Mouse (Mus musculus): ENCODE data around the gene Fhod1. TPM values are rescaled to one million over a fixed set of nuclear protein-coding genes. Genes with fewer than 3 reads are reported as not detected.

Fhod1 gene
- polyA plus RNA-seq, 1 experiment = 19.0 TPM

GRCm38 (mm10) chr8:105355179-105356024, 7.6 kb upstream of the Fhod1 start:
- Histone ChIP-seq H3K36me3 (ENCODE audit: control insufficient read depth, insufficient read depth) (no peaks in the 10 kb centered on the region), H3ac (ENCODE audit: control insufficient read depth, insufficient read length) (no peak overlapping the region), H3K27me3 (ENCODE audit: control insufficient read depth, insufficient read depth, insufficient read length) (no peaks in the 10 kb centered on the region), H3K4me2 (ENCODE audit: low read depth) (no peak overlapping the region), H3K4me3 (no peak overlapping the region), H3K79me2 (ENCODE audit: control insufficient read depth, insufficient read depth) (peaks cover 5% of the 10 kb centered on the region)
- TF ChIP-seq REST (IDR thresholded peaks at IDR 0.05; ENCODE audit: insufficient read depth, insufficient read length) (no peak), MAX (IDR thresholded peaks at IDR 0.05; ENCODE audit: low read depth) (no peak), POLR2AphosphoS2 (IDR thresholded peaks at IDR 0.05; ENCODE audit: insufficient read length, low read depth) (no peak), TCF12 (IDR thresholded peaks at IDR 0.05; ENCODE audit: insufficient read depth, poor library complexity, severe bottlenecking) (no peak), POLR2A (IDR thresholded peaks at IDR 0.05; ENCODE audit: insufficient read length, low read depth) (no peak), SRF (IDR thresholded peaks at IDR 0.05; ENCODE audit: control insufficient read depth, insufficient read length, low read depth) (no peak), USF1 (IDR thresholded peaks at IDR 0.05; ENCODE audit: low read depth) (no peak), MYOG (IDR thresholded peaks at IDR 0.05; ENCODE audit: control insufficient read depth in 1 of 3, insufficient read depth in 1 of 3, insufficient read length in 2 of 3, low read depth in 2 of 3) (no peak), CEBPB (IDR thresholded peaks at IDR 0.05; ENCODE audit: insufficient read depth, poor library complexity, severe bottlenecking) (no peak), MYOD1 (IDR thresholded peaks at IDR 0.05; ENCODE audit: control insufficient read depth in 1 of 3, insufficient read length in 2 of 3, low read depth in 2 of 3) (no peak), E2F4 (IDR thresholded peaks at IDR 0.05; ENCODE audit: insufficient read depth) (no peak)

- H3K4me2 ChIP-seq (ENCODE audit: low read depth) = no peak overlapping the region
- H3K79me2 ChIP-seq (ENCODE audit: control insufficient read depth, insufficient read depth) = peaks cover 5% of the 10 kb centered on the region
- H3ac ChIP-seq (ENCODE audit: control insufficient read depth, insufficient read length) = no peak overlapping the region
- H3K4me3 ChIP-seq = no peak overlapping the region
- TF ChIP-seq TCF12 (IDR thresholded peaks at IDR 0.05; ENCODE audit: insufficient read depth, poor library complexity, severe bottlenecking) (no peak), MAX (IDR thresholded peaks at IDR 0.05; ENCODE audit: low read depth) (no peak), REST (IDR thresholded peaks at IDR 0.05; ENCODE audit: insufficient read depth, insufficient read length) (no peak), MYOD1 (IDR thresholded peaks at IDR 0.05; ENCODE audit: control insufficient read depth in 1 of 3, insufficient read length in 2 of 3, low read depth in 2 of 3) (no peak), POLR2AphosphoS2 (IDR thresholded peaks at IDR 0.05; ENCODE audit: insufficient read length, low read depth) (no peak), TCF3 (IDR thresholded peaks at IDR 0.05; ENCODE audit: insufficient read length, low read depth) (no peak), MYOG (IDR thresholded peaks at IDR 0.05; ENCODE audit: control insufficient read depth in 1 of 3, insufficient read depth in 1 of 3, insufficient read length in 2 of 3, low read depth in 2 of 3) (no peak), E2F4 (IDR thresholded peaks at IDR 0.05; ENCODE audit: insufficient read depth) (no peak)
- H3K27me3 ChIP-seq (ENCODE audit: control insufficient read depth, insufficient read depth, insufficient read length) = no peaks in the 10 kb centered on the region
- no peaks in the 10 kb centered on the region for H3K36me3 ChIP-seq (ENCODE audit: control insufficient read depth, insufficient read depth)
These were observed 6.8 kb upstream of the Fhod1 start for GRCm38 (mm10) chr8:105354549-105354948.

GRCm38 (mm10) chr8:105353583-105354135, 5.9 kb upstream of the Fhod1 start:
- no peak overlapping the region for H3K4me2 ChIP-seq (ENCODE audit: low read depth)
- H3K4me3 ChIP-seq = no peak overlapping the region
- no peak for TF ChIP-seq MYOD1 (IDR thresholded peaks at IDR 0.05; ENCODE audit: control insufficient read depth in 1 of 3, insufficient read length in 2 of 3, low read depth in 2 of 3)
- TF ChIP-seq E2F4 (IDR thresholded peaks at IDR 0.05; ENCODE audit: insufficient read depth) = no peak
- no peak for TF ChIP-seq CEBPB (IDR thresholded peaks at IDR 0.05; ENCODE audit: insufficient read depth, poor library complexity, severe bottlenecking)
- TF ChIP-seq SRF (IDR thresholded peaks at IDR 0.05; ENCODE audit: control insufficient read depth, insufficient read length, low read depth) = no peak
- no peak for TF ChIP-seq MAX (IDR thresholded peaks at IDR 0.05; ENCODE audit: low read depth)
- no peak for TF ChIP-seq POLR2A (IDR thresholded peaks at IDR 0.05; ENCODE audit: insufficient read length, low read depth)
- no peak for TF ChIP-seq POLR2AphosphoS2 (IDR thresholded peaks at IDR 0.05; ENCODE audit: insufficient read length, low read depth)
- TF ChIP-seq USF1 (IDR thresholded peaks at IDR 0.05; ENCODE audit: low read depth) = no peak
- no peak for TF ChIP-seq TCF12 (IDR thresholded peaks at IDR 0.05; ENCODE audit: insufficient read depth, poor library complexity, severe bottlenecking)
- no peak for TF ChIP-seq TCF3 (IDR thresholded peaks at IDR 0.05; ENCODE audit: insufficient read length, low read depth)
- no peak for TF ChIP-seq REST (IDR thresholded peaks at IDR 0.05; ENCODE audit: insufficient read depth, insufficient read length)
- no peak for TF ChIP-seq MYOG (IDR thresholded peaks at IDR 0.05; ENCODE audit: control insufficient read depth in 1 of 3, insufficient read depth in 1 of 3, insufficient read length in 2 of 3, low read depth in 2 of 3)
- no peaks in the 10 kb centered on the region for H3K36me3 ChIP-seq (ENCODE audit: control insufficient read depth, insufficient read depth)
- H3ac ChIP-seq (ENCODE audit: control insufficient read depth, insufficient read length) = no peak overlapping the region
- no peaks in the 10 kb centered on the region for H3K27me3 ChIP-seq (ENCODE audit: control insufficient read depth, insufficient read depth, insufficient read length)
- H3K79me2 ChIP-seq (ENCODE audit: control insufficient read depth, insufficient read depth) = peaks cover 9% of the 10 kb centered on the region

GRCm38 (mm10) chr8:105350186-105350585, 2.4 kb upstream of the Fhod1 start:
- Histone ChIP-seq H3K79me2 (ENCODE audit: control insufficient read depth, insufficient read depth) (peaks cover 27% of the 10 kb centered on the region), H3K4me3 (peak overlapping the region; percentile 94), H3K4me2 (ENCODE audit: low read depth) (peak overlapping the region; percentile 89), H3K36me3 (ENCODE audit: control insufficient read depth, insufficient read depth) (no peaks in the 10 kb centered on the region), H3ac (ENCODE audit: control insufficient read depth, insufficient read length) (no peak overlapping the region), H3K27me3 (ENCODE audit: control insufficient read depth, insufficient read depth, insufficient read length) (no peaks in the 10 kb centered on the region)
- TF ChIP-seq SRF (IDR thresholded peaks at IDR 0.05; ENCODE audit: control insufficient read depth, insufficient read length, low read depth) (no peak), CEBPB (IDR thresholded peaks at IDR 0.05; ENCODE audit: insufficient read depth, poor library complexity, severe bottlenecking) (no peak), MYOD1 (IDR thresholded peaks at IDR 0.05; ENCODE audit: control insufficient read depth in 1 of 3, insufficient read length in 2 of 3, low read depth in 2 of 3) (no peak), POLR2AphosphoS2 (IDR thresholded peaks at IDR 0.05; ENCODE audit: insufficient read length, low read depth) (no peak), USF1 (IDR thresholded peaks at IDR 0.05; ENCODE audit: low read depth) (no peak), E2F4 (IDR thresholded peaks at IDR 0.05; ENCODE audit: insufficient read depth) (no peak), REST (IDR thresholded peaks at IDR 0.05; ENCODE audit: insufficient read depth, insufficient read length) (no peak), MAX (IDR thresholded peaks at IDR 0.05; ENCODE audit: low read depth) (no peak), MYOG (IDR thresholded peaks at IDR 0.05; ENCODE audit: control insufficient read depth in 1 of 3, insufficient read depth in 1 of 3, insufficient read length in 2 of 3, low read depth in 2 of 3) (no peak), TCF3 (IDR thresholded peaks at IDR 0.05; ENCODE audit: insufficient read length, low read depth) (no peak), TCF12 (IDR thresholded peaks at IDR 0.05; ENCODE audit: insufficient read depth, poor library complexity, severe bottlenecking) (no peak), POLR2A (IDR thresholded peaks at IDR 0.05; ENCODE audit: insufficient read length, low read depth) (no peak)
